Mouse (Mus musculus) neural tube, embryonic 15.5 days (tissue): ENCODE measurements around the gene Lrrc26. TPM values are rescaled to one million over a fixed set of nuclear protein-coding genes. Genes with fewer than 3 reads are reported as not detected.
A peak's percentile ranks its signal among the peaks of the same experiment; 100 is the strongest.

Experiments
- ATAC-seq: fragments of 200-750 bp; cut with Nextera tagmentation; 2 replicates; pipeline ENCODE4 v1.8.0; 2017; ENCODE audit warnings: mild to moderate bottlenecking, moderate TSS enrichment, moderate library complexity; ENCODE audit not compliant: low FRiP score
- H3K27ac ChIP-seq: fragments of 300-500 bp; sonication (generic); replicated peaks from 2 replicates; pipeline ENCODE4 v1.5.1; 2015; ENCODE audit warnings: mild to moderate bottlenecking, inconsistent platforms
- H3K27me3 ChIP-seq: fragments of 300-500 bp; sonication (generic); replicated peaks from 2 replicates; pipeline ENCODE4 v1.6.1; 2015; ENCODE audit warnings: inconsistent platforms
- H3K36me3 ChIP-seq: fragments of 300-500 bp; sonication (generic); 2 replicates; pipeline ENCODE4 v1.6.1; 2015; ENCODE audit warnings: inconsistent platforms
- H3K4me1 ChIP-seq: fragments of 300-500 bp; sonication (generic); 2 replicates; pipeline ENCODE4 v1.6.1; 2015; ENCODE audit warnings: inconsistent platforms
- H3K4me2 ChIP-seq: fragments of 300-500 bp; sonication (generic); 2 replicates; pipeline ENCODE4 v1.6.1; 2015; ENCODE audit warnings: inconsistent platforms, mild to moderate bottlenecking, moderate library complexity
- H3K4me3 ChIP-seq: fragments of 300-500 bp; sonication (generic); replicated peaks from 2 replicates; pipeline ENCODE4 v1.5.1; 2015; ENCODE audit warnings: mild to moderate bottlenecking, inconsistent platforms
- H3K9ac ChIP-seq: fragments of 300-500 bp; sonication (generic); replicated peaks from 2 replicates; pipeline ENCODE4 v1.6.1; 2015; ENCODE audit warnings: mild to moderate bottlenecking, inconsistent platforms
- H3K9me3 ChIP-seq: fragments of 300-500 bp; sonication (generic); replicated peaks from 2 replicates; pipeline ENCODE4 v1.6.1; 2016; ENCODE audit warnings: inconsistent platforms
- WGBS: fragments of 180-500 bp; shearing (Covaris S2); methylation state at CpG from one replicate; pipeline ENCODE4 v1.1.7; 2015; ENCODE audit warnings: mixed read lengths; 5-methylcytosine and 5-hydroxymethylcytosine counted together
- polyA plus RNA-seq: library from polyadenylated mRNA; unstranded; fragments of >200 nt; fragmentation: Nextera tagmentation; extraction: Ambion mirVana; gene quantifications from 2 replicates; pipeline ENCODE4 v1.2.1, GENCODE M21; 2015

The Lrrc26 gene
- polyA plus RNA-seq, 1 experiment from 2014 or later, result 0.22 TPM

- no peak overlapping the region for H3K27ac ChIP-seq
- H3K9ac ChIP-seq, result no peak overlapping the region
- peaks cover 60% of the 10 kb centered on the region for H3K27me3 ChIP-seq
- no peak for ATAC-seq
- H3K4me3 ChIP-seq, result no peak overlapping the region
- peaks cover 17% of the 10 kb centered on the region for H3K36me3 ChIP-seq
- WGBS, result 83% methylated on average over 7 of the region's 7 CpGs
- H3K4me1 ChIP-seq, result peaks cover 55% of the 10 kb centered on the region
- no peaks in the 10 kb centered on the region for H3K9me3 ChIP-seq
- no peak overlapping the region for H3K4me2 ChIP-seq
These were observed 875 bp upstream of the Lrrc26 start for GRCm38 (mm10) chr2:25288734-25289345.

GRCm38 (mm10) chr2:25290101-25290815 is 543 bp downstream of the Lrrc26 start:
- H3K9me3 ChIP-seq, result no peaks in the 10 kb centered on the region
- H3K27ac ChIP-seq, result peak overlapping the region; percentile 23; the same call in 1 of the 2 replicates
- peak overlapping the region; percentile 61 for H3K4me2 ChIP-seq
- H3K27me3 ChIP-seq, result peaks cover 74% of the 10 kb centered on the region
- H3K4me1 ChIP-seq, result peaks cover 55% of the 10 kb centered on the region
- peak overlapping the region; percentile 24 for H3K4me3 ChIP-seq
- H3K9ac ChIP-seq, result peak overlapping the region; percentile 46
- WGBS, result 3% methylated on average over 54 of the region's 54 CpGs
- ATAC-seq, result peak; percentile 66
- H3K36me3 ChIP-seq, result peaks cover 11% of the 10 kb centered on the region

GRCm38 (mm10) chr2:25290816-25291130 is 1.1 kb downstream of the Lrrc26 start:
- WGBS, result under 1% methylated on average over 18 of the region's 18 CpGs
- Histone ChIP-seq H3K4me3 (peak overlapping the region; percentile 24), H3K9ac (peak overlapping the region; percentile 46), H3K4me1 (peaks cover 55% of the 10 kb centered on the region), H3K27me3 (peaks cover 79% of the 10 kb centered on the region), H3K9me3 (no peaks in the 10 kb centered on the region), H3K27ac (no peak overlapping the region), H3K4me2 (peak overlapping the region; percentile 61), H3K36me3 (peaks cover 12% of the 10 kb centered on the region)
- ATAC-seq, result peak; percentile 16; the same call in 1 of the 2 replicates

GRCm38 (mm10) chr2:25291184-25292053 is 1.7 kb downstream of the Lrrc26 start:
- H3K4me3 ChIP-seq, result peak overlapping the region; percentile 24
- H3K27me3 ChIP-seq, result peaks cover 83% of the 10 kb centered on the region
- 9% methylated on average over 31 of the region's 32 CpGs for WGBS
- H3K27ac ChIP-seq, result no peak overlapping the region
- peak overlapping the region; percentile 46; the same call in 1 of the 2 replicates for H3K9ac ChIP-seq
- no peak for ATAC-seq
- H3K9me3 ChIP-seq, result no peaks in the 10 kb centered on the region
- H3K4me2 ChIP-seq, result peak overlapping the region; percentile 61
- peaks cover 55% of the 10 kb centered on the region for H3K4me1 ChIP-seq
- peaks cover 18% of the 10 kb centered on the region for H3K36me3 ChIP-seq

DNA sequence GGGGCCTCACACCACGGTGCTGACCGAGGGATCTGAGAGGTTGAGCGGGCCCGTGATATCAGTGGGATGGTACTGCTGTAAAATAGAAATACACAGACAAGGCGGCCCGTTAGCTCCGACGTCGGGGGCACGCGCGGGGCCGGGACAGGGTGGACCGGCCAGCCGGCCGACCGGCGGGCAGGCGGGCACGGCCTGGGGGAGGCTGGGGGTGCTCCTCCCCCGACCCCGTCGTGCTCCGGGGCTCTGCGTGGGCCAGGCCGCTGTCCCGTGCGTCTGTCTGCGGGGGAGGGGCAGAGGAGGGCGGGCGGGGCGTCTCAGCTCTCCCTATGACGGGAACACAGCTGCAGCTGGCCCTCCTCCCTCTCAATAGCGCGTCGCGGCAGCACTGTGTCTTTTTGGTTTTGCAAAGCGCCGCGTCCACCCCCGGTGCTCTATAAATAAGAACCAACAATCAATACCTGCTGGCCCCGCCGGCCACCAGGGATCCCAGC is 2.4 kb downstream of the Lrrc26 start:
- Histone ChIP-seq H3K9me3 (no peaks in the 10 kb centered on the region), H3K27me3 (peaks cover 90% of the 10 kb centered on the region), H3K4me1 (peaks cover 52% of the 10 kb centered on the region), H3K9ac (0 out of 2 replicates have a peak overlapping the region, but pooled peaks have one; percentile 17), H3K4me3 (peak overlapping the region; percentile 21), H3K27ac (no peak overlapping the region), H3K36me3 (peaks cover 25% of the 10 kb centered on the region), H3K4me2 (peak overlapping the region; percentile 47)
- 5% methylated on average over 34 of the region's 43 CpGs for WGBS
- no peak for ATAC-seq

DNA sequence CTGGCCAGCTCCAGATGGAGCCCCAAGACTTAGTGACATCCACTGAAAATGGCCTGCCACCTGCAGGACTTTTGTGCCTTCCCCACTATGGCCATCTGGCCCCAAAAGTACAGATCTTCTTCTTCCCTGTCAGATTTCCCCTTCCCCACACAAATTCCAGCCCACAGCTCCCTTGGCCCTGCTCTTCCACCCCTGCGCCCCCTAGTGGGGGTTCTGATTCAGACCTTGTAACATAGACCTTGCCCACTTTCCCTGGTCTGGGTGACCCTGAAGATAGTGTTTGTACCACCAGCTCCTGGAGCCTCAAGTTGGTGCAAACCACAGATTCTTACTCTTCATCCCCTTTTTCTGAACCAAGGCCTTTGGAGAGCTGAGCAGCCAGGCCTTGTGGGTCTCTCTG is 3.1 kb downstream of the Lrrc26 start:
- H3K4me1 ChIP-seq, result peaks cover 45% of the 10 kb centered on the region
- no peak overlapping the region for H3K4me2 ChIP-seq
- H3K27me3 ChIP-seq, result peaks cover 98% of the 10 kb centered on the region
- H3K9ac ChIP-seq, result no peak overlapping the region
- H3K36me3 ChIP-seq, result peaks cover 33% of the 10 kb centered on the region
- 0% methylated on average over 1 of the region's 1 CpGs for WGBS
- no peak overlapping the region for H3K27ac ChIP-seq
- no peak for ATAC-seq
- H3K9me3 ChIP-seq, result no peaks in the 10 kb centered on the region
- H3K4me3 ChIP-seq, result no peak overlapping the region

DNA sequence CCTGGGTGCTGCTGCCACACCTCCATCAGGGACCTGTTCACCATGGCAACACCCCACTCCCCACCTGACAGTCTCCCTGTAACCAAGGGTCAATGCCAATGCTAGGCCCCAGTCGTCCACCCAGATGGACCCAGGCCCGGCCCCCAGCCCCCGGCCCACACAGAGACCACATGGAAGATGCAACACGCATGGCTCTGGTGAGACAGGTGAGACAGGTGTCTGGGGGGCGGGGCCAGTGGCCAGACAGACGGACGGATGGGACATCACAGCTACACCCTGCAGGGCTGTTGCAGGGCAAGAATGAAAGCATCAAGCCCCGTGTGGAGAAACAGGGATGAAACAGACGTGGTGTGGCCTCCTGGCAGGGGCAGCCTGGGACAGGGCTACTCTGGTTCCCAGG is 4.0 kb downstream of the Lrrc26 start:
- 72% methylated on average over 9 of the region's 9 CpGs for WGBS
- ATAC-seq, result no peak
- Histone ChIP-seq H3K27me3 (peaks cover 96% of the 10 kb centered on the region), H3K9ac (no peak overlapping the region), H3K9me3 (no peaks in the 10 kb centered on the region), H3K4me3 (no peak overlapping the region), H3K27ac (no peak overlapping the region), H3K4me2 (no peak overlapping the region), H3K36me3 (peaks cover 40% of the 10 kb centered on the region), H3K4me1 (peaks cover 40% of the 10 kb centered on the region)

DNA sequence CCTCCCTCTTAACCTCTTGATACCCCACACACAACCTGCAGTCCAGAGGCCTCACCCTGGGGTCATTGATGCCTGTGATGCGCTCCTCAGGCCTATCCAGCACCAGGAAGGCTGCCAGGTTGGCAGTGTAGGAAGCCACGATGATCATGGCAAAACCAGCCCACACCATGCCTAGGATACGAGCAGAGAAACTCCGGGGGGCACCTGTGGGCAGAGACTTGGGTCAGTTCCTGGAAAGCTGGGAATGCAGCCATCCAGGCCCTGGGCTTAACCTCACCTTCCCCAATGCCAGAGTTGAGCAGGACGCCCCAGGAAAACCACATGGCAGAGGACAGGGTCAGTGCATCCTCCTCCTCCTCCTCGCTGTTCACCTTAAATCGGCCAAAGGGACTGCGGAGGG is 7.4 kb downstream of the Lrrc26 start:
- Histone ChIP-seq H3K36me3 (peaks cover 48% of the 10 kb centered on the region), H3K27me3 (peaks cover 62% of the 10 kb centered on the region), H3K9me3 (no peaks in the 10 kb centered on the region), H3K9ac (no peak overlapping the region), H3K4me2 (no peak overlapping the region), H3K4me3 (no peak overlapping the region), H3K27ac (no peak overlapping the region), H3K4me1 (peaks cover 6% of the 10 kb centered on the region)
- WGBS, result 82% methylated on average over 8 of the region's 8 CpGs
- ATAC-seq, result no peak

GRCm38 (mm10) chr2:25298046-25298445 is 8.3 kb downstream of the Lrrc26 start:
- WGBS, result 85% methylated on average over 10 of the region's 10 CpGs
- Histone ChIP-seq H3K27ac (no peak overlapping the region), H3K4me3 (no peak overlapping the region), H3K36me3 (peaks cover 56% of the 10 kb centered on the region), H3K9ac (no peak overlapping the region), H3K4me2 (no peak overlapping the region), H3K9me3 (no peaks in the 10 kb centered on the region), H3K27me3 (peaks cover 57% of the 10 kb centered on the region), H3K4me1 (no peaks in the 10 kb centered on the region)
- no peak for ATAC-seq

DNA sequence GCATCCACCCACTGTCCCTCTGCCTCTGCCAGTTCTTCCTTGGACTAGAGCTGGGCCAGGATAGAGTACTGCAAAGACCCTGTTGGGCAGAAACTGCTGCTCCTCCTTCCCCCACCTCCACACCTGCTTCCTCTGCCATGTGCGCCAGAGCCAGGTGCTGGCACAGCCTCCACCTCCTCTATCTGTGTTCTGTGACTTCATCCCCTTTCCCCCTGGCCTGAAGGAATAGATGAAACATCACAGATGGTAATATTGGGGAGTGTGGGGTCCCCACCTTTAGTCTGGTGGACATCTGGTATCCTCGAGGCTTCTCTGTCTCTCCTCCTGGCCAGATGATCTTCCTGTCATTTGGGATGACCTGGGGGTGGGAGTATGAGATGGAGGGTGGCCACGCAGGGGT is 13.7 kb downstream of the Lrrc26 start:
- Histone ChIP-seq H3K4me2 (no peak overlapping the region), H3K36me3 (peaks cover 53% of the 10 kb centered on the region), H3K9ac (no peak overlapping the region), H3K4me1 (peaks cover 9% of the 10 kb centered on the region), H3K27me3 (peaks cover 49% of the 10 kb centered on the region), H3K4me3 (no peak overlapping the region), H3K9me3 (no peaks in the 10 kb centered on the region), H3K27ac (no peak overlapping the region)
- WGBS, result 73% methylated on average over 3 of the region's 3 CpGs
- no peak for ATAC-seq

DNA sequence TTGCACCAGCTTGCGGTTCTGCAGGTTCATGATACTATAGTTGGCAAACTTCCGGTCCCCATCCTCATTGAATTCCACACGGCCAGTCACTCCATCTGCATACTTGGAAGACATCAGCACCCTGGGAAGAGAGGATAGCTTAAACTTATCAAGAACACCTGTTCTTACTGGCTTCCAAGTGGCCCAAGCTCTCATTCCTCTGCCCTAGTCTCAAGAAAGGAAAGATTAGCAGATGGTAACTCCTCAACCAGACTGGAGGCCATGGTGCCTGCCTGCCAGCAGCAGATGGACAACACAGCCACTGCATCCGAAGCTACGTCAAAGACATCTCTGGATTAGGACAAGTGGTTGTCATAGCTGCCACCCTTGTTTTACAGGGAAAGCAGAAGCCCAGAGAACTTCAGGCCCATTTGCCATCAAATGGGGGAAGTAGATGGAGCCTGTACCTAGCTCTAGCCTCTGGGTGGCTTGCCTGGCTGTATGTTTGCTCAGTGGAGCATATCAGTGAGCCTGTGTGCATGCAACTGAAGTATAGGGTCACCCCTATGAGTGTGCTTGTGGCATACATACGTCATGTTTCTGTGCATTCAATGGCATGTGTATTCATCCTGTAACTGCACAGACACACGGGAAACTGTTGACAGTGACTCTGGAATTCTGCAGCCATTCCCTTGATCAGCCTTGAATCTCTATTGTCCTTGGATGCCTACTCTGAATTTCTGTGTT is 14.4 kb downstream of the Lrrc26 start:
- peak overlapping the region; percentile 68 for H3K4me2 ChIP-seq
- H3K9ac ChIP-seq, result no peak overlapping the region
- no peaks in the 10 kb centered on the region for H3K9me3 ChIP-seq
- no peak for ATAC-seq
- H3K27ac ChIP-seq, result no peak overlapping the region
- peaks cover 9% of the 10 kb centered on the region for H3K4me1 ChIP-seq
- H3K36me3 ChIP-seq, result peaks cover 57% of the 10 kb centered on the region
- H3K27me3 ChIP-seq, result peaks cover 54% of the 10 kb centered on the region
- H3K4me3 ChIP-seq, result peak overlapping the region; percentile 36; the same call in 1 of the 2 replicates
- 70% methylated on average over 7 of the region's 7 CpGs for WGBS
